Mouse (Mus musculus): ENCODE results near the gene Pax2.

- TF ChIP-seq CTCF (IDR thresholded peaks at IDR 0.05; ENCODE audit: control insufficient read depth, insufficient read depth, insufficient read length) (no peak), MAX (IDR thresholded peaks at IDR 0.05) (no peak), MYOD1 (IDR thresholded peaks at IDR 0.05; ENCODE audit: control insufficient read depth, insufficient read length, low read depth) (no peak), CEBPB (IDR thresholded peaks at IDR 0.05; ENCODE audit: low read depth) (no peak), USF1 (IDR thresholded peaks at IDR 0.05; ENCODE audit: low read depth) (no peak), FOSL1 (IDR thresholded peaks at IDR 0.05; ENCODE audit: insufficient read depth, low read length, poor library complexity, severe bottlenecking) (no peak), MYOG (IDR thresholded peaks at IDR 0.05; ENCODE audit: control insufficient read depth, extremely low read depth, insufficient read length) (no peak)
These were observed 57.0 kb downstream of the Pax2 start for GRCm38 (mm10) chr19:44812666-44813429.

Data from C2C12 (cell line).